ENCODE assay signal across 10 mouse cellular contexts in the genomic region with DNA sequence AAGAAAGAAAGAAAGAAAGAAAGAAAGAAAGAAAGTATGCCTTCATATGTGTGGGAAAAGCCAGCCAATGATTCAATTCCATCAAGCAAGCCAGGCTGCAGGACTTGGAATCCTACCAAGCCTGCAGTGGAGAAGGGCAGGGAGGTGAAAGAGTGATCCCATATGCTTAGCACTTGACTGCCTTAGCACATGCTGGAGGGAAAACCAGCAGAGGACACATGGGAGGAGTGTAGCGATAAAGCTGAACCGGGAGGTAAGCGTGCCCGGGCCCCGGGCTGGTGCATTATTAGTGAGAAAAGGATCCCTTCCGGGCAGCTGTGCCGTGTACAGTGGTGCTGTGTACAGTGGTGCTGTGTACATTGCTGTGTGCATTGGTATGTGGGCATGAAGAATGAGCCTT.
A peak's percentile ranks its signal among the peaks of the same experiment; 100 is the strongest.
DNase-seq lines count a peak whose midpoint lies in the region; ATAC-seq and TF ChIP-seq lines count a peak whose summit lies in the region.
"Had no signal": no experiment of that assay in that cellular context is flagged by ENCODE, and none has a peak within 500 bp of the region (broad histone marks: within the 10 kb centered on the region; RNA-seq: fewer than 3 reads in every experiment).

No protein-coding gene starts in this region.

- TF ChIP-seq CTCF in hindbrain, postnatal 0 days (IDR thresholded peaks at IDR 0.05; ENCODE audit: low read depth), result no peak
- TF ChIP-seq CTCF in gastrocnemius, adult 2 months (IDR thresholded peaks at IDR 0.05), result no peak

- intact Hi-C loops in gastrocnemius, adult 2 months (cut with DNase I), result no loop called here

- H3K4me1 ChIP-seq in hindbrain, postnatal 0 days (ENCODE audit: insufficient read depth, low read length), result peaks cover 20% of the 10 kb centered on the region
- H3K4me1 ChIP-seq in hindbrain, embryonic 14.5 days (replicated peaks; ENCODE audit: control insufficient read depth, insufficient read depth, low read length), result peaks cover 20% of the 10 kb centered on the region
- peaks cover 33% of the 10 kb centered on the region for H3K4me1 ChIP-seq in heart, embryonic 16.5 days (ENCODE audit: control insufficient read depth, insufficient read depth, low read length)

- no peaks in the 10 kb centered on the region for H3K9me3 ChIP-seq in hindbrain, postnatal 0 days (ENCODE audit: low read length)
- no peaks in the 10 kb centered on the region for H3K9me3 ChIP-seq in hindbrain, embryonic 14.5 days (ENCODE audit: control insufficient read depth, low read length)
- no peaks in the 10 kb centered on the region for H3K9me3 ChIP-seq in heart, embryonic 16.5 days (replicated peaks; ENCODE audit: control insufficient read depth, low read length)

- H3K4me2 ChIP-seq in hindbrain, postnatal 0 days (ENCODE audit: low read depth, low read length), result no peak overlapping the region
- H3K4me2 ChIP-seq in hindbrain, embryonic 14.5 days (replicated peaks), result no peak overlapping the region
- H3K4me2 ChIP-seq in heart, embryonic 16.5 days (ENCODE audit: low read depth, low read length), result 0 out of 2 replicates have a peak overlapping the region, but pooled peaks have one; percentile 10

- no peak overlapping the region for H3K4me3 ChIP-seq in hindbrain, postnatal 0 days (ENCODE audit: low read length)
- H3K4me3 ChIP-seq in hindbrain, embryonic 14.5 days (replicated peaks; ENCODE audit: low read length), result no peak overlapping the region
- H3K4me3 ChIP-seq in heart, embryonic 16.5 days (ENCODE audit: low read length), result no peak overlapping the region
- H3K4me3 ChIP-seq in gastrocnemius, adult 2 months, result no peak overlapping the region
- H3K4me3 ChIP-seq: left cerebral cortex, adult 2 months had no signal

- peak; percentile 65 for DNase-seq in hindbrain, postnatal 0 days (ENCODE audit: low spot score)
- DNase-seq in hindbrain, embryonic 14.5 days (ENCODE audit: low spot score), result no peak
- DNase-seq in 3T3-L1 (ENCODE audit: low read depth, low spot score), result peak; percentile 70
- peak; percentile 50 to 65 for DNase-seq in cerebellum, adult 18-20 months
- no peak for DNase-seq in left cerebral cortex, adult 8-10 months (ENCODE audit: low spot score in 2 of 2)
- no peak for DNase-seq in gastrocnemius, adult 2 months
- DNase-seq: thymus, postnatal 36 days had no signal

- no peaks in the 10 kb centered on the region for H3K27me3 ChIP-seq in hindbrain, postnatal 0 days (ENCODE audit: insufficient read depth, low read length)
- H3K27me3 ChIP-seq in hindbrain, embryonic 14.5 days (ENCODE audit: control insufficient read depth, insufficient read depth, low read length), result no peaks in the 10 kb centered on the region
- no peaks in the 10 kb centered on the region for H3K27me3 ChIP-seq in heart, embryonic 16.5 days (ENCODE audit: control insufficient read depth, insufficient read depth, low read length)

- no peak; the same call in 1 of the 2 replicates for ATAC-seq in hindbrain, postnatal 0 days
- ATAC-seq in hindbrain, embryonic 14.5 days (ENCODE audit: low FRiP score), result no peak
- peak; percentile 69 for ATAC-seq in heart, embryonic 16.5 days (replicated peaks; ENCODE audit: extremely low read depth, insufficient read depth, low FRiP score)
- no peak for ATAC-seq in monocyte, adult 5-6 weeks (replicated peaks; ENCODE audit: insufficient number of reproducible peaks, low FRiP score, low TSS enrichment, poor library complexity, severe bottlenecking)

- no peaks in the 10 kb centered on the region for H3K36me3 ChIP-seq in hindbrain, postnatal 0 days (ENCODE audit: insufficient read depth, low read length)
- no peaks in the 10 kb centered on the region for H3K36me3 ChIP-seq in hindbrain, embryonic 14.5 days (replicated peaks; ENCODE audit: control insufficient read depth, insufficient read depth)
- no peaks in the 10 kb centered on the region for H3K36me3 ChIP-seq in heart, embryonic 16.5 days (ENCODE audit: control insufficient read depth, insufficient read depth)

- H3K27ac ChIP-seq in hindbrain, postnatal 0 days, result no peak overlapping the region
- H3K27ac ChIP-seq in hindbrain, embryonic 14.5 days, result no peak overlapping the region
- peak overlapping the region; percentile 68 for H3K27ac ChIP-seq in heart, embryonic 16.5 days (ENCODE audit: low read length)
- no peak overlapping the region for H3K27ac ChIP-seq in gastrocnemius, adult 2 months
- H3K27ac ChIP-seq: left cerebral cortex, adult 2 months had no signal

- 70% methylated on average over 7 of the region's 7 CpGs for WGBS in hindbrain, postnatal 0 days
- 78% methylated on average over 7 of the region's 7 CpGs for WGBS in hindbrain, embryonic 14.5 days
- 41% methylated on average over 7 of the region's 7 CpGs for WGBS in heart, embryonic 16.5 days

- H3K9ac ChIP-seq in hindbrain, postnatal 0 days (replicated peaks; ENCODE audit: low read length), result no peak overlapping the region
- H3K9ac ChIP-seq in hindbrain, embryonic 14.5 days, result no peak overlapping the region
- H3K9ac ChIP-seq in heart, embryonic 16.5 days (ENCODE audit: low read length), result no peak overlapping the region

Comparison
In these comparisons a context has a peak if more than half of its experiments do, and no peak if none do; other contexts are left out.
1. DNase-seq: peak in hindbrain, postnatal 0 days (single experiment), 3T3-L1 (single experiment) and cerebellum, adult 18-20 months (2 of 2); none in hindbrain, embryonic 14.5 days (single experiment), left cerebral cortex, adult 8-10 months (0 of 2) and gastrocnemius, adult 2 months (single experiment).